Mouse (Mus musculus): Measurements from ENCODE around the gene Gng5. TPM values are rescaled to one million over a fixed set of nuclear protein-coding genes. Genes with fewer than 3 reads are reported as not detected.

Gene Gng5
- polyA plus RNA-seq, 1 experiment from 2014 or later, result 828 TPM

GRCm38 (mm10) chr3:146500003-146500809 lies 599 bp downstream of the Gng5 start:
- peak overlapping the region; percentile 66 for H3K4me2 ChIP-seq (replicated peaks)
- H3K9me3 ChIP-seq (replicated peaks), result no peaks in the 10 kb centered on the region
- ATAC-seq (ENCODE audit: low FRiP score), result no peak; the same call in none of the 2 replicates
- no peaks in the 10 kb centered on the region for H3K27me3 ChIP-seq
- peak overlapping the region; percentile 82 for H3K27ac ChIP-seq
- H3K9ac ChIP-seq, result peak overlapping the region; percentile 85
- H3K36me3 ChIP-seq, result peaks cover 5% of the 10 kb centered on the region
- peaks cover 18% of the 10 kb centered on the region for H3K4me1 ChIP-seq
- peak overlapping the region; percentile 72 for H3K4me3 ChIP-seq
- under 1% methylated on average over 56 of the region's 57 CpGs for WGBS

GRCm38 (mm10) chr3:146500810-146501201 lies 1.2 kb downstream of the Gng5 start:
- H3K9me3 ChIP-seq (replicated peaks), result no peaks in the 10 kb centered on the region
- no peak for ATAC-seq (ENCODE audit: low FRiP score)
- H3K27me3 ChIP-seq, result no peaks in the 10 kb centered on the region
- WGBS, result 6% methylated on average over 5 of the region's 5 CpGs
- peak overlapping the region; percentile 85 for H3K9ac ChIP-seq
- peak overlapping the region; percentile 72 for H3K4me3 ChIP-seq
- H3K27ac ChIP-seq, result peak overlapping the region; percentile 82; the same call in 1 of the 2 replicates
- H3K36me3 ChIP-seq, result peaks cover 10% of the 10 kb centered on the region
- H3K4me1 ChIP-seq, result peaks cover 18% of the 10 kb centered on the region
- H3K4me2 ChIP-seq (replicated peaks), result peak overlapping the region; percentile 66

- H3K9me3 ChIP-seq (replicated peaks), result no peaks in the 10 kb centered on the region
- no peak overlapping the region for H3K9ac ChIP-seq
- no peak overlapping the region for H3K27ac ChIP-seq
- WGBS, result 61% methylated on average over 5 of the region's 5 CpGs
- H3K27me3 ChIP-seq, result no peaks in the 10 kb centered on the region
- ATAC-seq (ENCODE audit: low FRiP score), result no peak
- H3K4me2 ChIP-seq (replicated peaks), result peak overlapping the region; percentile 66
- H3K4me1 ChIP-seq, result peaks cover 18% of the 10 kb centered on the region
- peak overlapping the region; percentile 72 for H3K4me3 ChIP-seq
- H3K36me3 ChIP-seq, result peaks cover 16% of the 10 kb centered on the region
Measured at GRCm38 (mm10) chr3:146501601-146502123, 2.1 kb downstream of the Gng5 start.

GRCm38 (mm10) chr3:146506711-146507110 lies 7.1 kb downstream of the Gng5 start:
- Histone ChIP-seq H3K9me3 (replicated peaks) (no peaks in the 10 kb centered on the region), H3K9ac (no peak overlapping the region), H3K4me2 (replicated peaks) (no peak overlapping the region), H3K27ac (no peak overlapping the region), H3K36me3 (peaks cover 55% of the 10 kb centered on the region), H3K27me3 (no peaks in the 10 kb centered on the region), H3K4me3 (no peak overlapping the region), H3K4me1 (peaks cover 8% of the 10 kb centered on the region)
- no peak for ATAC-seq (ENCODE audit: low FRiP score)
- 94% methylated on average over 7 of the region's 7 CpGs for WGBS

DNA sequence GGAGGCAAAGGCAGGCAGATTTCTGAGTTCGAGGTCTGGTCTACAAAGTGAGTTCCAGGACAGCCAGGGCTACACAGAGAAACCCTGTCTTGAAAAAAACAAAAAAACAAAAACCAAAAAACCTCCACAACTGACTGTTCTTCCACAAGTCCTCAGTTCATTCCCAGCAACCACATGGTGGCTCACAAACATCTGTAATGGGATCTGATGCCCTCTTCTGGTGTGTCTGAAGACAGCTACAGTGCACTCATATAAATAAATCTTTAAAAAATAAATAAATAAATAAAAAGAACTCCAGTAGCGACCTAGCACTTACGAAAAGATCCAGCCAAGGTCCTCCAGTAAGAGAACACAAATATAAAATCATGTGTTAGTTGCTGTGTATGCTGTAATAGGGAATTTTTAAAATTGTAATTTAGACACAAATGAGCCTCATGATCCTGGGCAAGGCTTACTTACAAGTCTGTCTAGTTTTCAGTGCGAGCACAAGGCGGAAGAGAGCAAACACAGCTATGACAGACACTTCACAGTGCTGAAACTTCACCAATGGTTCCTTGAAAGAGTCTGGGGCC lies 20.7 kb downstream of the Gng5 start:
- no peaks in the 10 kb centered on the region for H3K9me3 ChIP-seq (replicated peaks)
- peaks cover 24% of the 10 kb centered on the region; the same call in 1 of the 2 replicates for H3K36me3 ChIP-seq
- peak overlapping the region; percentile 77 for H3K4me3 ChIP-seq
- H3K27ac ChIP-seq, result peak overlapping the region; percentile 96
- 46% methylated on average over 5 of the region's 5 CpGs for WGBS
- H3K4me2 ChIP-seq (replicated peaks), result peak overlapping the region; percentile 71
- H3K4me1 ChIP-seq, result peaks cover 11% of the 10 kb centered on the region
- no peaks in the 10 kb centered on the region for H3K27me3 ChIP-seq
- H3K9ac ChIP-seq, result peak overlapping the region; percentile 85
- peak; percentile 1; the same call in 1 of the 2 replicates for ATAC-seq (ENCODE audit: low FRiP score)

DNA sequence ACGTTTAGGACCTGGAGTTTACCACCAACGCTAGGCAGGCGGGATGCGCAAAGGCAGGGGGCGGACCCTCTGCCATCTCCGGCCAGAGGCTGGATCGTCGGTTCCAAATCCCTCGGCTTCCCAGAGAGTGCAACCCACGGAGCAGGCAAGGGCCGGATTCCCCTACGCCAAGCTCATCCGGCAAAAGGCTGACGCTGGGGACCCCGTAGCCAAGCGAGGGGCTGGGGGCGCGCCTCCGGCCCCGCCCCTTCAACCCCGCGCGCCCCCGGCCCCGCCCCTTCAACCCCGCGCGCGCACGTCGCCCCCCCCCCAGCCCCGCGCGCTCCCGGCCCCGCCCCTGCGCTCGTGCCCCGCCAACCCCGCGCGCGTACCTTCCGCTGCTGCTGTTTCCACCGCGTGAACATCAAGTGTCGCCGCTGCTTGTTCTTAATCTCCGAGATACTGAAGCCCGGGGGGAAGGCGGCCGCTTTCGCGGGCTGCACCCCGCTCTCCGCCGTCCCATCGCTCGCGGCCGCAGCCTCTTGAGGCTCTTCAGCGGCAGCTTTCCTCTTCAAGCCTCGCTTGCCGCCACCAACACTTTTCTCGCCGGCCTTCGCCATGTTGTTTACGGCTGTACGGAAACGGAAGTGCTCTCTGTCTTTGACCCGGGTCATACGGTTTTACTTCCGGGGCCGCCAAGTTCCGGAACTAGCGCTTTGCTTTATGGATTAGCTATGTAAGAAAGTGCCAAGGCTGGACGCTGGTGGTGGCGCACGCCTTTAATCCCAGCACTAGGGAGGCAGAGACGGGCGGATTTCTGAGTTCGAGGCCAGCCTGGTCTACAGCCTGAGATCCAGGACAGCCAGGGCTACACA lies 21.4 kb downstream of the Gng5 start, which contains the start of gene Rpf1:
Gene Rpf1 (minus strand): TSS at position 632 of the 854 bp plus-strand sequence.
- no peaks in the 10 kb centered on the region for H3K27me3 ChIP-seq
- H3K27ac ChIP-seq, result peak within 1 kb of the TSS; percentile 96
- H3K4me1 ChIP-seq, result peaks cover 11% of the 10 kb centered on the region
- H3K4me3 ChIP-seq, result peak within 1 kb of the TSS; percentile 77
- peak; percentile 96 for ATAC-seq (ENCODE audit: low FRiP score)
- peak within 1 kb of the TSS; percentile 71 for H3K4me2 ChIP-seq (replicated peaks)
- peak within 1 kb of the TSS; percentile 85 for H3K9ac ChIP-seq
- under 1% methylated on average over 76 of the region's 82 CpGs for WGBS
- peaks cover 17% of the 10 kb centered on the region; the same call in 1 of the 2 replicates for H3K36me3 ChIP-seq
- no peaks in the 10 kb centered on the region for H3K9me3 ChIP-seq (replicated peaks)

GRCm38 (mm10) chr3:146521652-146522020 lies 22.0 kb downstream of the Gng5 start:
- no peak for ATAC-seq (ENCODE audit: low FRiP score)
- no peaks in the 10 kb centered on the region for H3K27me3 ChIP-seq
- peaks cover 17% of the 10 kb centered on the region; the same call in 1 of the 2 replicates for H3K36me3 ChIP-seq
- peaks cover 11% of the 10 kb centered on the region for H3K4me1 ChIP-seq
- H3K4me2 ChIP-seq (replicated peaks), result peak overlapping the region; percentile 71
- 14% methylated on average over 8 of the region's 8 CpGs for WGBS
- H3K9ac ChIP-seq, result no peak overlapping the region; the same call in 1 of the 2 replicates
- peak overlapping the region; percentile 96 for H3K27ac ChIP-seq
- H3K9me3 ChIP-seq (replicated peaks), result no peaks in the 10 kb centered on the region
- H3K4me3 ChIP-seq, result peak overlapping the region; percentile 77

- H3K4me3 ChIP-seq, result no peak overlapping the region
- no peaks in the 10 kb centered on the region for H3K27me3 ChIP-seq
- WGBS, result 41% methylated on average over 2 of the region's 2 CpGs
- H3K36me3 ChIP-seq, result no peaks in the 10 kb centered on the region
- no peak overlapping the region for H3K9ac ChIP-seq
- H3K27ac ChIP-seq, result no peak overlapping the region
- no peak for ATAC-seq (ENCODE audit: low FRiP score)
- no peak overlapping the region for H3K4me2 ChIP-seq (replicated peaks)
- no peaks in the 10 kb centered on the region for H3K9me3 ChIP-seq (replicated peaks)
- no peaks in the 10 kb centered on the region for H3K4me1 ChIP-seq
Measured at GRCm38 (mm10) chr3:146528335-146528734, 28.7 kb downstream of the Gng5 start.

- WGBS, result 61% methylated on average over 6 of the region's 6 CpGs
- Histone ChIP-seq H3K9ac (no peak overlapping the region), H3K27ac (no peak overlapping the region)
Measured at GRCm38 (mm10) chr3:146534986-146535385, 35.4 kb downstream of the Gng5 start.

GRCm38 (mm10) chr3:146540521-146541273 lies 41.1 kb downstream of the Gng5 start:
- H3K4me2 ChIP-seq (replicated peaks), result no peak overlapping the region
- no peaks in the 10 kb centered on the region for H3K36me3 ChIP-seq
- H3K4me3 ChIP-seq, result no peak overlapping the region
- H3K27ac ChIP-seq, result no peak overlapping the region
- no peak overlapping the region for H3K9ac ChIP-seq
- H3K4me1 ChIP-seq, result no peaks in the 10 kb centered on the region
- 84% methylated on average over 4 of the region's 4 CpGs for WGBS
- no peak for ATAC-seq (ENCODE audit: low FRiP score)
- H3K9me3 ChIP-seq (replicated peaks), result no peaks in the 10 kb centered on the region
- no peaks in the 10 kb centered on the region for H3K27me3 ChIP-seq

More at GRCm38 (mm10) chr3:146534986-146535385, 35.4 kb downstream of the Gng5 start:
- Histone ChIP-seq H3K4me2 (replicated peaks) (no peak overlapping the region), H3K9me3 (replicated peaks) (no peaks in the 10 kb centered on the region), H3K4me3 (no peak overlapping the region), H3K27me3 (no peaks in the 10 kb centered on the region), H3K4me1 (no peaks in the 10 kb centered on the region), H3K36me3 (no peaks in the 10 kb centered on the region)
- ATAC-seq (ENCODE audit: low FRiP score), result no peak

DNA sequence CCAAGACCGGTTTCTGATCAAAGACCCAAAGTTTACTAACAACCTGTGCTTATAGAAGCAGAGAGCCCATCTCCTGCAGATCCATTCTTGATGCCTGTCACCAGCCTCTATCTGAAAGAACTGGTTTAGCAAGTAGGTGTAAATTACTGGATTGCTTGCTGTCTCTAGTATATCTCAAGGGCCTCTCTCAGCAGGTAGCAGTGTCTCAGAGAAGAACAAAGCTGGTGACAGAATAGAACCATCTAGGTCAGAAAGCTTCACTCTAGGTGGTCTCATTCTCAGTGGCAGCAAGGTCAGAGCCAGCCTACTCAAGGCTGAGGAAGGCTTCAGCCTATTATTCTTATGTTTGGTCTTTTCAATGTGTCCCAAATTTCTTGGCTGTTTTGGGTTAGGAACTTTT lies 44.0 kb downstream of the Gng5 start:
- Histone ChIP-seq H3K36me3 (no peaks in the 10 kb centered on the region), H3K4me2 (replicated peaks) (no peak overlapping the region), H3K4me1 (no peaks in the 10 kb centered on the region), H3K27ac (no peak overlapping the region), H3K4me3 (no peak overlapping the region), H3K27me3 (no peaks in the 10 kb centered on the region), H3K9ac (no peak overlapping the region), H3K9me3 (replicated peaks) (no peaks in the 10 kb centered on the region)
- ATAC-seq (ENCODE audit: low FRiP score), result no peak
- 28% methylated on average over 1 of the region's 1 CpGs for WGBS

Measured in hindbrain, embryonic 12.5 days (tissue).